Mouse (Mus musculus): ENCODE data around the gene Aldh1b1. TPM values are rescaled to one million over a fixed set of nuclear protein-coding genes. Genes with fewer than 3 reads are reported as not detected.

The Aldh1b1 gene
- 8.7 TPM for polyA plus RNA-seq (2017; shearing (Covaris generic))

GRCm38 (mm10) chr4:45798964-45799363 is at the start of gene Aldh1b1:
Aldh1b1 (plus strand) TSS chr4:45799022.

GRCm38 (mm10) chr4:45826275-45827040 is 27.6 kb downstream of the Aldh1b1 start, which contains the start of gene Igfbpl1:
Igfbpl1 (minus strand) TSS chr4:45826923.

GRCm38 (mm10) chr4:45848109-45848824 is 49.4 kb downstream of the Aldh1b1 start, which contains the start of gene Stra6l:
Stra6l (plus strand) TSS chr4:45848664.

Other genes with a start within 250 kb of the Aldh1b1 start
- gene Igfbpl1, start 27.9 kb downstream of the Aldh1b1 start, polyA plus RNA-seq (2017; shearing (Covaris generic)), result not detected
- 0.05 TPM for gene Stra6l, start 49.6 kb downstream of the Aldh1b1 start, polyA plus RNA-seq (2017; shearing (Covaris generic))
- gene Ccdc180, start 91.3 kb downstream of the Aldh1b1 start, polyA plus RNA-seq (2017; shearing (Covaris generic)), result 0.22 TPM
- 8.3 TPM for gene Tdrd7, start 166.3 kb downstream of the Aldh1b1 start, polyA plus RNA-seq (2017; shearing (Covaris generic))
- 1.5 TPM for gene Tmod1, start 239.9 kb downstream of the Aldh1b1 start, polyA plus RNA-seq (2017; shearing (Covaris generic))

Measured in CD4-positive, CD25-positive, alpha-beta regulatory T cell (primary cell).